Mouse (Mus musculus) CD4-positive naive resting alpha-beta T cell, adult 76 days (primary cell): ENCODE data around the gene Tldc2. TPM values are rescaled to one million over a fixed set of nuclear protein-coding genes. Genes with fewer than 3 reads are reported as not detected.

Experiments
- total RNA-seq: library from RNA; stranded (reverse); gene quantifications from one replicate; pipeline ENCODE4 v1.2.4, GENCODE M21; 2023

Gene Tldc2
- not detected for total RNA-seq

GRCm38 (mm10) chr2:157086796-157087195, at the start of gene Tldc2:
TSS of gene Tldc2 (plus strand) at chr2:157087055.

GRCm38 (mm10) chr2:157078793-157079700, 7.8 kb upstream of the Tldc2 start, which contains the start of gene Soga1:
TSS of gene Soga1 (minus strand) at chr2:157079254.

DNA sequence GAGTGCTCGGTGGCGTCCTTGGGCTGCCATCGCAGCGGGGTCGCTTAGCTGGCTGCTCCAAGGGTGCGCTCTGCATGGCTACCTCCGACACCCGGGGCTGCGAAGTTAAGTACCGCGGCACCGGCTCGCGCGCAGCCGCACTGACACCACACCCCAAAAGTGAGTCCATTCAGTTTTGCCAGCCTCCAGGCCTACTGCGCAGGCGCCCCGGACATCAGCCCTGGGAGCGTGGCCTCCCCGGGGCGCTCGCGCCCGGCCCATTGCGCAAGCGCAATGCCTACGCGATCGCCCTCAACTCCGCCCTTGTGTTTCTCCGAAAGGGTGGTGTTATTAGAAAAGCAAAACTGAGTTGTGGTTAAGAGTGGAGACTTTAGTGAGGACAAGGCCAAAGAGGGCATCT, 48.2 kb downstream of the Tldc2 start, which contains the start of gene Samhd1:
Samhd1 (minus strand) TSS at position 252 of the 400 bp plus-strand sequence.

Other genes with a start within 250 kb of the Tldc2 start
- gene Tgif2, start 247.0 kb upstream of the Tldc2 start, total RNA-seq: 84.0 TPM
- gene 4930518I15Rik, start 229.1 kb upstream of the Tldc2 start, total RNA-seq: 3.7 TPM
- gene Rab5if, start 223.9 kb upstream of the Tldc2 start, total RNA-seq: 47.5 TPM
- 21.7 TPM for gene Sla2, start 199.9 kb upstream of the Tldc2 start, total RNA-seq
- gene Ndrg3, start 95.0 kb upstream of the Tldc2 start, total RNA-seq: 75.4 TPM
- 10.9 TPM for gene Dsn1, start 79.9 kb upstream of the Tldc2 start, total RNA-seq
- gene Soga1, start 7.8 kb upstream of the Tldc2 start, total RNA-seq: 0.47 TPM
- gene Samhd1, start 48.2 kb downstream of the Tldc2 start, total RNA-seq: 358 TPM
- 27.4 TPM for gene Rbl1, start 117.5 kb downstream of the Tldc2 start, total RNA-seq
- 109 TPM for gene Rpn2, start 192.0 kb downstream of the Tldc2 start, total RNA-seq
- gene Mroh8, start 192.5 kb downstream of the Tldc2 start, total RNA-seq: not detected